Mouse (Mus musculus): ENCODE measurements at regions not wholly inside any gene's neighbourhood (a gene's known extent, or its start where the extent isn't known, plus 50 kb on each side); places are given as distances from the start of the nearest gene placed in this dataset.
A peak's percentile ranks its signal among the peaks of the same experiment; 100 is the strongest.
"Not testable (repeated sequence)": the region's sequence is repeated elsewhere in the genome, so short reads cannot be mapped to it uniquely, and the experiment has no call there.

GRCm38 (mm10) chr3:79002173-79002848 is 284.0 kb downstream of the Rapgef2 start:
- no peaks in the 10 kb centered on the region for H3K27me3 ChIP-seq (ENCODE audit: control insufficient read depth, insufficient read depth, low read length)
- ATAC-seq (ENCODE audit: low FRiP score), result no peak
- H3K4me3 ChIP-seq (replicated peaks; ENCODE audit: low read length), result no peak overlapping the region
- no peaks in the 10 kb centered on the region for H3K4me1 ChIP-seq (replicated peaks; ENCODE audit: control insufficient read depth, insufficient read depth, low read length)
- no peaks in the 10 kb centered on the region for H3K36me3 ChIP-seq (replicated peaks; ENCODE audit: control insufficient read depth, insufficient read depth)
- no peak for DNase-seq (ENCODE audit: low spot score)
- 87% methylated on average over 4 of the region's 4 CpGs for WGBS
- no peak overlapping the region for H3K27ac ChIP-seq
- H3K9ac ChIP-seq, result no peak overlapping the region
- H3K9me3 ChIP-seq (ENCODE audit: control insufficient read depth, low read length), result no peaks in the 10 kb centered on the region
- no peak overlapping the region for H3K4me2 ChIP-seq (replicated peaks)

- Histone ChIP-seq H3K4me3 (replicated peaks; ENCODE audit: low read length) (no peak overlapping the region), H3K36me3 (replicated peaks; ENCODE audit: control insufficient read depth, insufficient read depth) (no peaks in the 10 kb centered on the region), H3K4me2 (replicated peaks) (no peak overlapping the region), H3K27ac (no peak overlapping the region), H3K4me1 (replicated peaks; ENCODE audit: control insufficient read depth, insufficient read depth, low read length) (no peaks in the 10 kb centered on the region), H3K9me3 (ENCODE audit: control insufficient read depth, low read length) (no peaks in the 10 kb centered on the region), H3K9ac (no peak overlapping the region), H3K27me3 (ENCODE audit: control insufficient read depth, insufficient read depth, low read length) (no peaks in the 10 kb centered on the region)
- ATAC-seq (ENCODE audit: low FRiP score) (no peak), DNase-seq (ENCODE audit: low spot score) (no peak)
- WGBS, result 91% methylated on average over 4 of the region's 4 CpGs
Measured at GRCm38 (mm10) chr3:79001754-79002153, 284.6 kb downstream of the Rapgef2 start.

- Histone ChIP-seq H3K4me1 (replicated peaks; ENCODE audit: control insufficient read depth, insufficient read depth, low read length) (no peaks in the 10 kb centered on the region), H3K4me2 (replicated peaks) (no peak overlapping the region), H3K9me3 (ENCODE audit: control insufficient read depth, low read length) (no peaks in the 10 kb centered on the region), H3K4me3 (replicated peaks; ENCODE audit: low read length) (no peak overlapping the region), H3K27me3 (ENCODE audit: control insufficient read depth, insufficient read depth, low read length) (no peaks in the 10 kb centered on the region), H3K27ac (no peak overlapping the region), H3K9ac (no peak overlapping the region), H3K36me3 (replicated peaks; ENCODE audit: control insufficient read depth, insufficient read depth) (no peaks in the 10 kb centered on the region)
- DNase-seq (ENCODE audit: low spot score), result no peak
- 80% methylated on average over 2 of the region's 2 CpGs for WGBS
- no peak for ATAC-seq (ENCODE audit: low FRiP score)
Measured at GRCm38 (mm10) chr3:79000293-79000692, 286.0 kb downstream of the Rapgef2 start.

- Histone ChIP-seq H3K4me2 (replicated peaks) (no peak overlapping the region), H3K4me3 (replicated peaks; ENCODE audit: low read length) (no peak overlapping the region), H3K27ac (no peak overlapping the region), H3K4me1 (replicated peaks; ENCODE audit: control insufficient read depth, insufficient read depth, low read length) (no peaks in the 10 kb centered on the region), H3K9me3 (ENCODE audit: control insufficient read depth, low read length) (no peaks in the 10 kb centered on the region), H3K36me3 (replicated peaks; ENCODE audit: control insufficient read depth, insufficient read depth) (no peaks in the 10 kb centered on the region), H3K9ac (no peak overlapping the region), H3K27me3 (ENCODE audit: control insufficient read depth, insufficient read depth, low read length) (no peaks in the 10 kb centered on the region)
- ATAC-seq (ENCODE audit: low FRiP score), result no peak
- no peak for DNase-seq (ENCODE audit: low spot score)
- WGBS, result 90% methylated on average over 3 of the region's 3 CpGs
Measured at GRCm38 (mm10) chr3:78999803-79000202, 286.5 kb downstream of the Rapgef2 start.

GRCm38 (mm10) chr3:78988120-78988519 is 298.2 kb downstream of the Rapgef2 start:
- no peak for ATAC-seq (ENCODE audit: low FRiP score)
- no peak for DNase-seq (ENCODE audit: low spot score)

GRCm38 (mm10) chr3:78986726-78987125 is 299.6 kb downstream of the Rapgef2 start:
- H3K36me3 ChIP-seq (replicated peaks; ENCODE audit: control insufficient read depth, insufficient read depth), result no peaks in the 10 kb centered on the region
- H3K9me3 ChIP-seq (ENCODE audit: control insufficient read depth, low read length), result no peaks in the 10 kb centered on the region
- no peak overlapping the region for H3K4me2 ChIP-seq (replicated peaks)
- H3K9ac ChIP-seq, result no peak overlapping the region
- DNase-seq (ENCODE audit: low spot score) (no peak), ATAC-seq (ENCODE audit: low FRiP score) (no peak)
- H3K27ac ChIP-seq, result no peak overlapping the region
- no peaks in the 10 kb centered on the region for H3K27me3 ChIP-seq (ENCODE audit: control insufficient read depth, insufficient read depth, low read length)
- H3K4me1 ChIP-seq (replicated peaks; ENCODE audit: control insufficient read depth, insufficient read depth, low read length), result no peaks in the 10 kb centered on the region
- 83% methylated on average over 6 of the region's 7 CpGs for WGBS
- H3K4me3 ChIP-seq (replicated peaks; ENCODE audit: low read length), result no peak overlapping the region

More at GRCm38 (mm10) chr3:78988120-78988519, 298.2 kb downstream of the Rapgef2 start:
- Histone ChIP-seq H3K4me2 (replicated peaks) (no peak overlapping the region), H3K27me3 (ENCODE audit: control insufficient read depth, insufficient read depth, low read length) (no peaks in the 10 kb centered on the region), H3K36me3 (replicated peaks; ENCODE audit: control insufficient read depth, insufficient read depth) (no peaks in the 10 kb centered on the region), H3K9ac (no peak overlapping the region), H3K4me3 (replicated peaks; ENCODE audit: low read length) (no peak overlapping the region), H3K4me1 (replicated peaks; ENCODE audit: control insufficient read depth, insufficient read depth, low read length) (no peaks in the 10 kb centered on the region), H3K27ac (no peak overlapping the region), H3K9me3 (ENCODE audit: control insufficient read depth, low read length) (no peaks in the 10 kb centered on the region)
- WGBS, result 70% methylated on average over 2 of the region's 2 CpGs

GRCm38 (mm10) chr3:78981057-78981456 is 305.3 kb downstream of the Rapgef2 start:
- H3K9ac ChIP-seq, result no peak overlapping the region
- H3K36me3 ChIP-seq (replicated peaks; ENCODE audit: control insufficient read depth, insufficient read depth), result no peaks in the 10 kb centered on the region
- no peak overlapping the region for H3K4me3 ChIP-seq (replicated peaks; ENCODE audit: low read length)
- ATAC-seq (ENCODE audit: low FRiP score) (peak; percentile 46; the same call in 1 of the 2 replicates), DNase-seq (ENCODE audit: low spot score) (no peak)
- no peak overlapping the region for H3K4me2 ChIP-seq (replicated peaks)
- H3K27ac ChIP-seq, result no peak overlapping the region
- no peaks in the 10 kb centered on the region for H3K9me3 ChIP-seq (ENCODE audit: control insufficient read depth, low read length)
- 95% methylated on average over 3 of the region's 3 CpGs for WGBS
- H3K27me3 ChIP-seq (ENCODE audit: control insufficient read depth, insufficient read depth, low read length), result no peaks in the 10 kb centered on the region
- no peaks in the 10 kb centered on the region for H3K4me1 ChIP-seq (replicated peaks; ENCODE audit: control insufficient read depth, insufficient read depth, low read length)

- H3K4me3 ChIP-seq (replicated peaks; ENCODE audit: low read length), result no peak overlapping the region
- H3K4me1 ChIP-seq (replicated peaks; ENCODE audit: control insufficient read depth, insufficient read depth, low read length), result no peaks in the 10 kb centered on the region
- 92% methylated on average over 4 of the region's 4 CpGs for WGBS
- H3K27me3 ChIP-seq (ENCODE audit: control insufficient read depth, insufficient read depth, low read length), result no peaks in the 10 kb centered on the region
- no peak overlapping the region for H3K4me2 ChIP-seq (replicated peaks)
- H3K36me3 ChIP-seq (replicated peaks; ENCODE audit: control insufficient read depth, insufficient read depth), result no peaks in the 10 kb centered on the region
- ATAC-seq (ENCODE audit: low FRiP score), result no peak
- H3K27ac ChIP-seq, result no peak overlapping the region
- peak; percentile 21 for DNase-seq (ENCODE audit: low spot score)
- no peaks in the 10 kb centered on the region for H3K9me3 ChIP-seq (ENCODE audit: control insufficient read depth, low read length)
- H3K9ac ChIP-seq, result no peak overlapping the region
Measured at GRCm38 (mm10) chr3:78978781-78979180, 307.5 kb downstream of the Rapgef2 start.

GRCm38 (mm10) chr3:78966683-78967549 is 319.4 kb downstream of the Rapgef2 start:
- peak; percentile 86 for ATAC-seq (ENCODE audit: low FRiP score)
- not testable (repeated sequence) for H3K27me3 ChIP-seq (ENCODE audit: control insufficient read depth, insufficient read depth, low read length); H3K36me3 ChIP-seq (replicated peaks; ENCODE audit: control insufficient read depth, insufficient read depth); H3K9me3 ChIP-seq (ENCODE audit: control insufficient read depth, low read length); H3K27ac ChIP-seq; H3K4me1 ChIP-seq (replicated peaks; ENCODE audit: control insufficient read depth, insufficient read depth, low read length)
- Histone ChIP-seq H3K4me2 (replicated peaks) (peak overlapping the region; percentile 60), H3K9ac (peak overlapping the region; percentile 74), H3K4me3 (replicated peaks; ENCODE audit: low read length) (peak overlapping the region; percentile 38)
- WGBS, result 4% methylated on average over 29 of the region's 57 CpGs
- DNase-seq (ENCODE audit: low spot score), result peak; percentile 35

Measured in hindbrain, embryonic 14.5 days (tissue).